Mouse (Mus musculus) R1 (cell line): Measurements from ENCODE around the gene Zfp882.
"Not testable (repeated sequence)": the region's sequence is repeated elsewhere in the genome, so short reads cannot be mapped to it uniquely, and the experiment has no call there.

Source experiments
- DNase-seq: peaks from one replicate; pipeline ENCODE4 v3.0.0-alpha.2; 2018; ENCODE audit warnings: low read depth, low spot score

Zfp882 gene

DNA sequence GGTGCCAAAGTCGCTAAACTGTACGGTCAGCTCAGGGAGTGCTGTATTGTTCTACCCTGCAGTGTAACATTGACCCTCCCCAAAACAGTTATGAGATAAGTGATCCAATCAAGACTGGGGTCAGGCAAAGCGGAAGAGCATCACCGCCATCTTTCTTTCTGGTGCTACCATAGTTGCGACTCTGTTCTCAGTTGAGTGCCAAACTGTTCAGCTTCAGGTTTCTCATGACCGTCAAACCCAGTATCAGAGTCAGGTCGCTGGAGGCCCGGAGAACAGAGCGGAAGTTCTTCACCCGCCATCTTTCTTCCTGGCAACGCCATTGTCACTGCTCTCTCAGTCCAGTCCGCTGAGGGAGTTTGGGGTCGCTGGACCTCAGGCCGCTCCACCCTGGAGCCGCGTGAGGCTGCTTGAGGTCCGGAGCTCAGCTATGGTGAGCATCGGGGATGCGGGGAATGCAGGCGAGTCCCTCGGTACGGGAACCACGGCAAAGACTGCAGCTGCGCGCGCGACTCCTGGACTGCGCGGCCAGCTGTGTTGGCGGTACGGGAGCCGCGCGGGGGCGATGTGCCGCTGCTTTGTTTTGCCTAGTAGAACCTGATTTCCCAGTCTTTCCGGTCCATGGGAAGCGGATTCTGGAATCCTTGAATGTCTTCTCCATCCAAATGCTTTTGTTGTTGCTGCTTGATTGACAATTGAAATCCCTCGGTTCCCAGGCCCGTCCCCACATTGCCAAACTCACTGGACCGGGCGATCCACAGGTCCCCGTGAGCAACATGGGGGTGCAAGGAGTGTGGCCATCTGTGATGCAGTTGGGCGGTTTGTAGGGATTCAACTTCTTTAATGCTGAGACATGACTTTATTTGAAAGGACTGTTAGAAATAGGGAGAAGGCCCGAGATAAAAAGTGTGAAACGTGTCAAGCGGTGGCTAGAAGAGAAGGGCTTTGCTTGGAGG is at the start of gene Zfp882, which contains the start of gene Zfp617:
Zfp882 (plus strand) TSS at position 300 of the 953 bp plus-strand sequence.
Zfp617 (plus strand) TSS at position 327 of the 953 bp plus-strand sequence.
- peak; percentile 97 for DNase-seq

DNA sequence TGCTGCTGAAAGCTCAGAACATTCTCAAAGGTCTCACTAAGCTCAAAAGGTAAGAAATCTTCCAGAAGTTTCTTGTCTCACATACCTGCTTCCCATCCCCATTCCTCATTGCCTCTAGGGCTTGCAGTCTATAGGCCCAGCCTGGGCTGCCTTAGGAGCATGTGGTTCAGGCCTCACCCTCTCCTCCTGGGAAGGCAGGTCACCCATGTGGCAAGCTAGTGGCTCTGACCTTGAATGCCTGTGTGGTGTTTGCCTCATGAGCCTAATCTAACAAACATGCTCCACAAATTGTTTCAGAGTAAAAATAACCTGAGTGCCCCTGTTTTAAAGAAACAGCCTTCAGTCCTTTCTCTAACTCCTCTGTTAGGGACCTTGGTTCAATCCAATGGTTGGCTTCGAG is 46.9 kb upstream of the Zfp882 start:
- DNase-seq = not testable (repeated sequence)

DNA sequence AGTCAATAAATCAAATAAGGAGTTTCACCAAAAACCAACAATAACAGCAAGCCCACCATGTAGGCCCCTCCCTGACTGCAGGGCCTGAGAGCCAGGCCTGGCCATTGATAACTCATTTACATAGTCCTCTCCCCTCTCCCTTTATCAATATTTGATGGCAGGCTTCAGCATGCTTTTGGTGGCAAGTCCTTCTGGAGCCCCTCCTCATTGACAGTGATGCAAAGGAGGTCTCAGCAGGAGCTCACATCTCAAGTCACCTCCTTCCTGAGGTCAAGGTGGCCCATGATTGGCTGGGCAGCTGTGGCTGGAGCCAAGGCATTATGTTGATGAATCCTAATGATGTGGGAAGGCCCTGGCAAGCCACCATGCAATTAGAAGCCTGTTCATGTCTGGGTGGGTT is 46.4 kb upstream of the Zfp882 start:
- DNase-seq = not testable (repeated sequence)

DNA sequence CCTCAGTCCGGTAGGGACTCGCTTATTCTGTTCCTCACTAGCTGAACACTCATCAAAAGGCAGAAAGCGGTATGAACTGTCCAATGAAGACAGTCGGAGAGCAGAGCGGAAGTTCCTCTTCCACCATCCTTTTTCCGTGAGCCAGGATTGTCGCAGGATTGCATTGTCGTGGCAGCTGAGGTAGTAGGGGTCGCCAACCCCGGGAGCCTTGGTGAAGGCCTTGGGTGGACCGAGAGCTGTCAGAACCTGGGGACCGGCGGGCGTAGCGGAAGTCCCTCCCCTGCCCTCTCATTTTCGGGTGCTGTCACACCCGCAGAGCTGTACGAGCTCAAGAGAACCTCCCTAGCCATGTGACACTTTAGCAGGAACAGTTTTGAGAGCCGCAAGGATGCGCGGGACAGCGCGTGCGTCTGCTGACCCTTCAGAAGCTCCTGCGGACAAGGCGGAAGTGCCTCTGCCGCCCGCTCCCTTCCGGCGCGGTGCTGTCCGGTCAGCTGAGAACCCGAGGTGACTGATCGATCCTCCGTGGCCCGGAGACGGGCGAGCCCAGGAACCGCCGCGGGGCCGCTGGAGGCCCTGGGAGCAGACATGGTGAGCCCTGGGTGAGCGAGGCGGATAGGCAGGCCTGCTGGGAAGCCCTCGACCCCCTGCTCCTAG is 26.7 kb upstream of the Zfp882 start, which contains the start of gene Zfp709:
Zfp709 (plus strand) TSS at position 402 of the 657 bp plus-strand sequence.
- peak; percentile 64 for DNase-seq

DNA sequence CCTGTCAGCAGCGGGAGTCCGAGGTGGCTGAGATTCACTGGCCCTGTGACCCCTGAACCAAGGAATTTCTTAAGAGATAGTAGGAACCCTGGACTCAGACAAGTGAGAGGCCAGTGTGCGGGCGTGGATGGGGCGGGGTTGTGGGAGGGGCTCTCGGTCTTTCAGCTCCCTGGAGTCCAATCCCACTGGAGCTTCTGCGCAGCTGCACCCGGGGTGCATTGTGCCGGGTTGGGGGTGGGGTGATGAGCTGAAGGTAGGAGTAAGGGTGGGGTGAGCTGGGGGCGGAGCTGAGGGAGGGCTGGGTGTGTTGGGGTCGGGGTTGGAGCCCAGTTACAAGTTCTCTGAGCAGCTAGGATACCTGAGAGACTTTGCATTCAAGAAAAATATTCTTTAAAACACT is 7.7 kb upstream of the Zfp882 start:
- DNase-seq = peak; percentile 83

DNA sequence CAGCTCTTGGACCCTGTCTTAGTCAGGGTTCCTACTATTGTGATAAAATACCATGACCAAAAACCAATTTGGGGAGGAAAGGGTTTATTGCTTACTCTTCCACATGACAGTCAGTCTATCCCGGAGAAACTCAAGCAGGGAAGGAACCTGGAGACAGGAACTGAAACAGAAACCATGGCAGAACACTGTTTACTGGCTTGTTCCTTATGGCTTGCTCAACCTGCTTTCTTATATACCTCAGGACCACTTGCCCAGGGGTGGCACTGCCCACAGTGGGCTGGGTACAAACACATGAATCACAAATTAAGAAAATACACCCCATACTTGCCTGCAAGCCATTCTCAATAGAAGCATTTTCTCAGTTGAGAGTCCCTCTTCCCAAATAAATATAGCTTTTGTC is 5.3 kb upstream of the Zfp882 start:
- not testable (repeated sequence) for DNase-seq

DNA sequence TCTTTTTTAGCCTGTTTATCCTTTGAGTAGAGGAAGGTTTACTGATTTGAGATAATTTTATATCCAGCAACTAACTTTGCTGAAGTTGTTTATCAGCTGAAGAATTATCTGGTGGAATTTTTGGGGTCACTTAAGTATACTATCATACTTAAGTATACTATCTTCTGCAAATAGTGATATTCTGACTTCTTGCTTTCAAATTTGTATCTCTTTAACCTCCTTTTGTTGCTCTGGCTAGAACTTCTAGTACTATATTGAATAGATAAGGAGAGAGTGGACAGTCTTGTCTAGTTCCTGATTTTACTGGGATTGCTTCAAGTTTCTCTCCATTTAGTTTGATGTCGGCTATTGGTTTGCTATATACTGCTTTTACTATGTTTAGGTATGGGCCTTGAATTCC is 1.6 kb upstream of the Zfp882 start:
- no peak for DNase-seq

DNA sequence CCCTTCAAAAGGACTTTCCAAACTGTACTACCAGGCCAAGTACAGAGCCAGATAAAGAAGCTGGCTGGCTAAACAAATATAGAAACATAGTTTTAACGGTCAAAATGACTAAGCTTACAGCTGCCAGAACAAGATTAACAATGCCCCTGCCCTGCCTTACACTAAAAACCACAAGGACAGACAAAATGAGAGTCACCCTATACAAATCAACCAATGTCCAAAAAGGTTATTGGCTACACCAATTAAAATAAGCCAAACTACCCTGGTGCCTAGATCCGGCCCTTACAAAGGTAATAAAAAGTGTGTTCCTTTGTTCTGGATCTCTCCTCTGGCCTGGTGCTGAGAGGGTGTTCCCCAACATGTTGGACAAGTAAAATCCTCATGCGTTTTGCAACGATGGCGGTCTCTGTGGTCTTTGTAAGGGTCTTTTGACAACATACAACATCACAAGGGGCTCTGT is 580 bp upstream of the Zfp882 start:
- no peak for DNase-seq

DNA sequence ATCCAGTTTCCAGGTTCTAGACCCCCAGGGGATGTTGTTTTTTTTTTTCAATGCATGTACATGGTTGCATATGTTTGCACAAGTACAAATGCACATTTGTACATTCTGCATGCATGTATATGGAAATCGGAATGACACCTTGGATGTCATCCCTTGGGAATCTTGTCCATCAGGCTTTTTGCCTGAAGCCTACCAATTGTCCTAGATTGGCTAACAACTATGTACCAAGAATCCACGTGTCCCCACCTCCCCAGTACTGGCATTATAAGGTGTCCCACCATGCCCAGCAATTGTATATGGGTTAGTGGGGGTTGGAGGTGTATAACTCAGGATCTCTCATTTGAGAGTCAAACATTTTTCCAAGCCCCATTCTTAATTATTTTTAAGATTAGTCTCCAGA is 3.9 kb downstream of the Zfp882 start:
- no peak for DNase-seq

DNA sequence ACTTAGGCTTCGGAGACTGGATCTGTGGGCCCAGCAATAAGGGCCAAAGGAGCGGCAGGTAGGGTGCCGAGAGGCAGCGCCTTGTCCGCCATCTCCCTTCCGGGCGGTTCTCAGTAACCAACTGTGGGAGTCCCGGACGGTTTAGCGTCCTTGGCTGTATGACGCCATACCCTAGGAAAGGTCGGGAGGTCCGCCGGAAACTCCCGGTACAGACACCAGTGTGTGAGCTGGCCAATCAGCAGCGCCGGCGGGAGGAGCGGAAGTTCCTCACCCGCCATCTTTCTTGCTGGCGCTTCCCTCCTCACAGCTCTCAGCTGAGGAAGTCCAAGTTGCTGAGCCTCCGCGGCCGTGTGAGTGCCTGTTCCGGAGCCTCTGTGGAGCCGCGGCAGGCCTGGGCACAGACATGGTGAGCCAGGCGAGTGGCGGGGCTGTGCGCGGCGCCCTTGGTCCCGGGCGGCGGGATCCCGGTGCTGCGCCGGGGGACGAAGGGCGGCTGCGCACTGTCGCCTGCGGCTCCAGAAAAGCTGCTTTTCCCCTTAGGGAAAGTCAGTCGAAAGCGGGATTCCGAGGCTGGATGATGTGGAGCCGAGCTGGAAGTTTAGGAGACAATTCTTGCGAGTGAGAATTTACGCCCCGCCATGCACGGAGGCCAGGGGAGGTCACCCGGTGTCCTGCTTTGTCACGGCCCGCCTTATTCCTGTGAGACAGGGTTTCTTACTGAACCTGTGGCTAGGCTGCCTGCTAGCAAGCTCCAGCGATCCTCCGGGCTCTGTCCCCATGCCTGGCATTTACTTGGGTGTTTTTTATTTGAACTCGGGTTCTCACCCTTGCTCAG is 14.4 kb downstream of the Zfp882 start:
- DNase-seq = peak; percentile 98

DNA sequence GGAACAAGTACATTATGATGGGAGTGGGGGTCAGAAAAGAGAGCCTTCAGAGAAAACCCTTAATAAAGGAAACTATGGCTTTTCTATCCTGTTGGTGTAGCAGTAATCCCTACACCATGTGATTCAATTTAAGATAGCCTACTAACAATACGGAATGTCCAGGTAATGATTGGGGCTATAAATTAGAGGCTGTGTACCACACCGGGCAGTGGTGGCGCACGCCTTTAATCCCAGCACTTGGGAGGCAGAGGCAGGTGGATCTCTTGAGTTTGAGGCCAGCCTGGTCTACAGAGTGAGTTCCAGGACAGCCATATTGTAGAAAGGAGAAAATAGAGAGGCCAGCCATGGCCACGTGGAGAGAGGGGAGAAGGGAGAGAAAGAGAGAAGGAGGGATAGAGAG is 17.4 kb downstream of the Zfp882 start:
- DNase-seq = no peak

DNA sequence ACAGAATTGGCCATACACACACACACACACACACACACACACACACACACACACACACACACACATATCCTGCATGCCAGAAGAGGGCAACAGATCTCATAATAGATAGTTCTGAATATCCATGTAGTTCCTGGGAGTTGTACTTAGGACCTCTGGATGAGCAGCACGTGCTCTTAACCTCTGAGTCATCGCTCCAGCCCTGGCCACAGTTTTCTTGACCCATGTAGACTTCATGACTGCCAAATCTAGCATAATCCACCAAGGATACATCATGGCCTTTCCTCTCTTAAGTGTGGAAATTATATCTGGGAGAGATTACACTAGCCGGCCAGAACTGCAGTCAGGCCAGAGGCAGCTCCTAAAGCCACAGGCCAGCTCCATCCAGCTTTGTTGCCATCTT is 18.1 kb downstream of the Zfp882 start:
- DNase-seq = no peak

DNA sequence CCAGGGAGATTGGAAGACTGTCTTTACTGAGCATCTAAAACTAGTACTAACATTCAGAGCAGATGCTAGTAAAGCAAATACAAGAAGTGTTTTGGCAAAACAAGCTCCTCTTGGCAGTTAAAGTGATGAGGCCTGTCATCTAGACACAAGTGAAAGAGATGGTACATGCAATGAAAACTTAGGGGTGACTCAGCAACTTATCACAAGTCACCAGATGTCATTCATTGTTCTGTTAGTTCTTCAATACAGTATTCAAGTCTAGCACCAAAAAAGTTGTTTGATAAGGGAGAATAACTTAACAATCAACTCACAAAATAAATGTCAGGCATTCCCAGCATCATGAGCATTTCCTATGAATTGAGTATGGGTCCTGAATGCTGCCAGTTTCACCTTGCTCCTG is 19.4 kb downstream of the Zfp882 start:
- no peak for DNase-seq

DNA sequence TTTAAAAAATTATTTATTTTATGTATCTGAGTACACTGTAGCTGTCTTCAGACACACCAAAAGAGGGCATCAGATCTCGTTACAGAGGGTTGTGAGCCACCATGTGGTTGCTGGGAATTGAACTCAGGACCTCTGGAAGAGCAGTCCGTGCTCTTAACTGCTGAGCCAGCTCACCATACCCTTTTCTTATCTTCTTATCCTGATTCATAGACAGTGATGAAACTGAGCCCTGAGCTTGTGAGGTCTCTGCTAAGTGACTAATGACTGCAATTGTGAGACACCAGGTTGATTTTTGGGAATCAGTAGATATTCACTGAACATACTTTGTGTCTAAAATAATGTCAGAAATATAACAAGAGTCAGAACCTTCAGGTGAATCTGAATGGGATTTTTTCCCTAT is 29.6 kb downstream of the Zfp882 start:
- DNase-seq = not testable (repeated sequence)

DNA sequence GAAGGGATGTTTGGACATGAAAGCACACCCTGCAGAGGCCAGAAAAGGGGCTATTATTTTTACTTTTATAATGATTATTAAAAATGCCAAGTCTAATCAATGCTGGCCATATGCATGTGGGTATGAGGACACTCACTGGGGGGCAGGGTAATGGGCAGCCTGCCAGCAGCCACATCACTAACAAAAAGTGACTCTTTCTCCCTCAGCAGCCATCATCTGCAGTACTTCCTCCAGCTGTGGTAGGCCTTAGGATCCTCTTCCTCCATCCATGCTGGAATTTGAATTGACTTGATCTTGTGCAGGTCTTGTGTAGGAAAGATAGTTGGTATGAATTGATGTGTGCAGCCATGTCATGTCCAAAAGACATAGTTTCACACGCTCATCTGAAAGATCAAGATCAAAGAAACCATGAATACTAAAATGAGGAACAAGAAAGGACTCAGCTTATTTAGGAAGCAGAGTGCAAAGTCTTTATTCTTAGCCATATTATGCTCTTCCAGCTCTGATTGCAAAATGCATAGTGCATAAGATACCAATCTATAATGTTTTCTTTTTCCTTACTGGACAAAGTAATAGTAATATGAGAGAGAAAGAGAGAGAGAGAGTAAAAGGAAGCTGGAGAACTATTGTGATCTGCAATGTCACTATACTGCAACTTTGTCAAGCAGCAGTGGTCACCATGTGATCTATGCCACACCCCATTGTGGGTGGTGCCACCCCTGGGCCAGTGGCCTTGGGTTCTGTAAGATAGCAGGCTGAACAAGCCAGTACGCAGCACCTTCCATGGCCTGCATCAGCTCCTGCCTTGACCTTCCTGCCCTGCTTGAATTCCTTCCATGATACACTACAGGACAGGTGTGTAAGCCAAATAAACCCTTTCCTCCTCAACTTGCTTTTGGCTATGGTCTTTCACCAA is 32.1 kb downstream of the Zfp882 start:
- DNase-seq = no peak

DNA sequence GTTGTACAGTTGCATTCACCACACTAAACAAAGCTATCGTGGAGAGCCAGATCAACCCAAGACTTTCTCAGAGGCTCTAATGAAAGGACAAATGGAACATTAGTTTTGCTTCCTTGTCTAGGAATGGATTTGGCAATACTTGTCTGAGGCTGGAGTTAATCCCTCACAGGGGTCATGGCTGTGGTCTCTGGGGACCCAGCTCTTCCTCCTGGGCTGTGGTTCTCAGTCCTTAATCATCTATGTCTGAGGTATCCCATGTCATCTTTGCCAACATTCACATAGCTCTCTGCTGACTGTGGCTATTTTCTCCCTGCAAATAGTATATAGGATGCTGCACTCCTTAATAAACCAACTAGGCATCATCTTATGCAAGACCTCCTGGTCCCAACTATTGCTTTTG is 33.4 kb downstream of the Zfp882 start:
- no peak for DNase-seq

DNA sequence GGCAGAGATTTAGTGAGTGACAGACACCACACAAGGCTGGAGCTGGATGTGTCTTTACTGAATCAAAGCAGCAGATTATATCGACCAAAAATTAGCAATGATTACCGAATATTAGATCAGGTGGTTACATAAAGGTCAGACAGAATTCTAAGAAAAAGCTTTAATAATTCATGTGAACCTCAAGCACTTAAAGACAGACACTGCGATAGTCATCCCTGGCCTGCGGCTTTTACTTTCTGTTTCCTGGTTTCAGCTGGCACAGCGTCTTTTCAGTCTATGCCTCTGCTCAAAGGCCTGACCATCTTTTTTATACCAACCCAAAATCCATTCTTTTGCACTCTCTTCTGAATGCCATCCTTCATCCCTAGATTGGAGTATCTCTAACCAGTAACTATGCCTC is 40.2 kb downstream of the Zfp882 start:
- no peak for DNase-seq

DNA sequence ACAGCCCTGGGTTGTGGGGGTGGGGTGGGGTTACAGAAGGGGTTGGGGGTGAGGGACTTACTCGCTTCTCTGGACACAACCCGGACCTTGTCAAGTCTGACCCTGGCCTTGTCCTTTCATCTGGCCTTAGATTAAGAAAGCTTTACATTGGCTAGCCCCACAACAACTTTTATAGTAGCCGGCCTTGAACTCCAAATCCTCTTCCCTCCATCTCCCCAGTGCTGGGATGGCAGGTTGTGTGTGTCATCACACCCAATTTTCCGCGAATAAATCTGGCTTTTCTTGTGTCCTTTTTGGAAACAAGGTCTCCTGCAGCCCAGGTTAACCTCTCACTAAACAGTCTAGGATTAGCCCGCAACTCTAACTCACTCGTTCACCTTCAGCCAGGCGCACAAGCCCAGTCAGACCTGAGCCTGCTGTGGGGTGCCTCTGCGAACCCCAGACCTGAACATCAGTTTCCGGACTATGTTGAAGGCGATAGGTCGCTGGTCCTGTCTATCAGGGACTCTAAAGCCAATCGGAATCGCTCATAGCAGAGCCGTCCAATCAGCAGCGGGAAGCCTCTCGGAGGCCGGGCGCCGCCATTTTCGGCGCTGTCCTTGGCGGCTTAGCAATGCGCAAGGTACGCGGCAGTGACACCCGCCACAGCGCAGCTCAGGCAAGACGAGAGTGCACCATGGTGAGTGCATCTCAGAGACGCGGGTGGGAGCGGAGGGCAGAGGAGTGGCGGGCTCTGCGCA is 42.2 kb downstream of the Zfp882 start, which contains the start of gene Zfp961:
Zfp961 (plus strand) TSS at position 557 of the 740 bp plus-strand sequence.
- DNase-seq = peak; percentile 99

DNA sequence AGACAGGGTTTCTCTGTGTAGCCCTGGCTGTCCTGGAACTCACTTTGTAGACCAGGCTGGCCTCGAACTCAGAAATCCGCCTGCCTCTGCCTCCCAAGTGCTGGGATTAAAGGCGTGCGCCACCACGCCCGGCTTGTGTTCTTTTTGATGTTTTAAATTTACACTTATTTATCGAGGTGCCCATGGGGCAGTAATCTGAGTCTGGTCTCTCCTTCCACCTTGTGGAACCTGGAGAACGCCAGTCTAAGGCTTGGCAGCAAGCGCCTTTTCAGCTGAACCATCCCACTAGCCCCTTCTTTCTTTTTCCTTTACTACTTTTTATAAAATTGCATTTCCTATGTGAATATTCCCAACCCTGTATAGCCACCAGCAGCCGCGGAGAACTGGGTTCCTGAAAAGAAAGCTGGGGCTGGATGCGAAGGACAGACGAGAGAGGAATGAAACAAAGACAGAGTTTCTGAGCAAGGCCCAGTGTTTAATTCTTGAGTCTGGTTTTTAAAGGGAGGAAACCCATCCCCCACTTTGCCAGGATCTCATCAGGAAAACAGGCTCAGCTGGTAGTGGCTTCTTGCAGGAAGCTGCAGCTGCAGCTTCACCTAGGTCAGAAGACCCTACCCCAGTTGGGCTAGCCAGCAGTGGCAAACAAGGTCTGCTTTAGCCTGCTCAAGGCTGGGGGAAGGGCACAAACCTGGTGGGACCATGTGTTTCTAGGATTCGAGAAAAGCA is 43.2 kb downstream of the Zfp882 start:
- peak; percentile 93 for DNase-seq
